11 mouse cellular contexts compared by ENCODE assay signal in genomic region chr13:95657171-95657570, GRCm38 (mm10). TPM values are rescaled to one million over a fixed set of nuclear protein-coding genes. Genes with fewer than 3 reads are reported as not detected.
A peak's percentile ranks its signal among the peaks of the same experiment; 100 is the strongest.
DNase-seq lines count a peak whose midpoint lies in the region; ATAC-seq and TF ChIP-seq lines count a peak whose summit lies in the region.
"Had no signal": no experiment of that assay in that cellular context is flagged by ENCODE, and none has a peak within 500 bp of the region (broad histone marks: within the 10 kb centered on the region; RNA-seq: fewer than 3 reads in every experiment).

No protein-coding gene starts in this region.

- peak overlapping the region; percentile 16; the same call in 1 of the 2 replicates for H3K4me2 ChIP-seq in heart, embryonic 13.5 days
- H3K4me2 ChIP-seq: limb, embryonic 15.5 days had no signal

- H3K4me3 ChIP-seq in heart, embryonic 13.5 days: no peak overlapping the region
- no peak overlapping the region for H3K4me3 ChIP-seq in thymus, adult 2 months (ENCODE audit: control insufficient read depth, insufficient read depth, low read length)
- H3K4me3 ChIP-seq: limb, embryonic 15.5 days had no signal

- H3K27ac ChIP-seq in heart, embryonic 13.5 days (replicated peaks): peak overlapping the region; percentile 74
- no peak overlapping the region for H3K27ac ChIP-seq in thymus, adult 2 months (ENCODE audit: control insufficient read depth, insufficient read depth, low read length)
- H3K27ac ChIP-seq: limb, embryonic 15.5 days had no signal

- DNase-seq in heart, adult 8-10 months (ENCODE audit: low spot score): no peak
- peak; percentile 2 for DNase-seq in thymus, postnatal 0 days (ENCODE audit: low spot score)
- DNase-seq in thymus, adult 2 months: no peak
- peak; percentile 30 for DNase-seq in mesoderm, embryonic 11.5 days (ENCODE audit: low read depth, low spot score)
- DNase-seq in urinary bladder, adult 18-20 months (ENCODE audit: low spot score in 2 of 2): no peak
- no peak for DNase-seq in urinary bladder, postnatal 14 days (ENCODE audit: low spot score)
- DNase-seq: cerebellum, postnatal 10 days had no signal

- 0 out of 2 replicates have a peak, but pooled peaks have one; percentile 14 for ATAC-seq in heart, embryonic 13.5 days (ENCODE audit: extremely low read depth, insufficient number of reproducible peaks, low FRiP score, low TSS enrichment)
- ATAC-seq in hematopoietic stem cell, adult 5-6 weeks (replicated peaks in 1 of 2; ENCODE audit: insufficient read depth in 1 of 2, low FRiP score in 2 of 2, low TSS enrichment in 1 of 2, low read depth in 1 of 2, poor library complexity in 2 of 2, severe bottlenecking in 2 of 2): peak; percentile 54 to 83

- H3K9me3 ChIP-seq in heart, embryonic 13.5 days: no peaks in the 10 kb centered on the region
- H3K9me3 ChIP-seq: limb, embryonic 15.5 days had no signal

- 0 out of 2 replicates have a peak overlapping the region, but pooled peaks have one; percentile 7 for H3K9ac ChIP-seq in heart, embryonic 13.5 days
- H3K9ac ChIP-seq: limb, embryonic 15.5 days had no signal

- no peak for TF ChIP-seq POLR2A in thymus, adult 2 months (IDR thresholded peaks at IDR 0.05; ENCODE audit: control insufficient read depth, extremely low read depth, insufficient read depth, low read length, poor library complexity)

- WGBS in heart, embryonic 13.5 days: 25% methylated on average over 9 of the region's 9 CpGs
- 85% methylated on average over 9 of the region's 9 CpGs for WGBS in thymus, adult 2 months

- no peak for TF ChIP-seq CTCF in thymus, adult 2 months (IDR thresholded peaks at IDR 0.05; ENCODE audit: borderline replicate concordance, control insufficient read depth, extremely low read depth, insufficient read depth, low read length, poor library complexity)

- H3K27me3 ChIP-seq in heart, embryonic 13.5 days (replicated peaks): no peaks in the 10 kb centered on the region
- no peaks in the 10 kb centered on the region for H3K27me3 ChIP-seq in thymus, adult 2 months (ENCODE audit: control insufficient read depth, insufficient read depth, low read length)
- H3K27me3 ChIP-seq: limb, embryonic 15.5 days had no signal

- H3K36me3 ChIP-seq in heart, embryonic 13.5 days: peaks cover 1% of the 10 kb centered on the region; the same call in 1 of the 2 replicates
- no peaks in the 10 kb centered on the region; the same call in none of the 2 replicates for H3K36me3 ChIP-seq in thymus, adult 2 months (ENCODE audit: control insufficient read depth, insufficient read depth, low read length)

- peaks cover 42% of the 10 kb centered on the region for H3K4me1 ChIP-seq in heart, embryonic 13.5 days
- no peaks in the 10 kb centered on the region for H3K4me1 ChIP-seq in thymus, adult 2 months (replicated peaks; ENCODE audit: control insufficient read depth, insufficient read depth, low read length)

RNA-seq across cellular contexts. Expression of gene F2r, which starts 38.9 kb away (rescaled TPM):
- polyA plus RNA-seq in heart, embryonic 13.5 days (2015; fragmentation: Nextera tagmentation; extraction: Ambion mirVana): 124 and 129 TPM in 2 replicates
- 10 to 100 TPM; 19.6 to 24.5 (median 21.5) TPM for total RNA-seq in heart, adult 8-10 months (2022)
- 24.9 and 27.2 TPM in 2 replicates for polyA plus RNA-seq in thymus, postnatal 0 days (2015; fragmentation: Nextera tagmentation; extraction: Ambion mirVana)
- 11.6 and 13.0 TPM in 2 replicates for polyA plus RNA-seq in thymus, adult 2 months (2012; rRNA removed)
- 29.5 and 39.1 TPM in 2 replicates for total RNA-seq in hematopoietic stem cell, adult 5-6 weeks (2017)

RNA-seq across cellular contexts. Expression of gene F2rl2, which starts 39.5 kb away (rescaled TPM):
- 0.79 and 1.2 TPM in 2 replicates for polyA plus RNA-seq in heart, embryonic 13.5 days (2015; fragmentation: Nextera tagmentation; extraction: Ambion mirVana)
- total RNA-seq in heart, adult 8-10 months (2022): under 1 TPM in 2 of 4 experiments, not detected in 2; 0.19 to 0.32 TPM
- polyA plus RNA-seq in thymus, postnatal 0 days (2015; fragmentation: Nextera tagmentation; extraction: Ambion mirVana): 0.56 and 0.76 TPM in 2 replicates
- polyA plus RNA-seq in thymus, adult 2 months (2012; rRNA removed): 2.1 and 2.4 TPM in 2 replicates
- 1.4 and 1.8 TPM in 2 replicates for total RNA-seq in hematopoietic stem cell, adult 5-6 weeks (2017)
- total RNA-seq: gastrocnemius, adult 18-20 months had no signal

Comparison
In these comparisons a context has a peak if more than half of its experiments do, and no peak if none do; other contexts are left out.
1. DNase-seq: peak in thymus, postnatal 0 days (single experiment) and mesoderm, embryonic 11.5 days (single experiment); none in heart, adult 8-10 months (single experiment), thymus, adult 2 months (single experiment), urinary bladder, adult 18-20 months (0 of 2) and urinary bladder, postnatal 14 days (single experiment).